Mouse (Mus musculus): Measurements from ENCODE around the gene Otulinl. TPM values are rescaled to one million over a fixed set of nuclear protein-coding genes. Genes with fewer than 3 reads are reported as not detected.

The Otulinl gene
- polyA plus RNA-seq, 2 experiments, result 3.3 to 6.8 TPM

DNA sequence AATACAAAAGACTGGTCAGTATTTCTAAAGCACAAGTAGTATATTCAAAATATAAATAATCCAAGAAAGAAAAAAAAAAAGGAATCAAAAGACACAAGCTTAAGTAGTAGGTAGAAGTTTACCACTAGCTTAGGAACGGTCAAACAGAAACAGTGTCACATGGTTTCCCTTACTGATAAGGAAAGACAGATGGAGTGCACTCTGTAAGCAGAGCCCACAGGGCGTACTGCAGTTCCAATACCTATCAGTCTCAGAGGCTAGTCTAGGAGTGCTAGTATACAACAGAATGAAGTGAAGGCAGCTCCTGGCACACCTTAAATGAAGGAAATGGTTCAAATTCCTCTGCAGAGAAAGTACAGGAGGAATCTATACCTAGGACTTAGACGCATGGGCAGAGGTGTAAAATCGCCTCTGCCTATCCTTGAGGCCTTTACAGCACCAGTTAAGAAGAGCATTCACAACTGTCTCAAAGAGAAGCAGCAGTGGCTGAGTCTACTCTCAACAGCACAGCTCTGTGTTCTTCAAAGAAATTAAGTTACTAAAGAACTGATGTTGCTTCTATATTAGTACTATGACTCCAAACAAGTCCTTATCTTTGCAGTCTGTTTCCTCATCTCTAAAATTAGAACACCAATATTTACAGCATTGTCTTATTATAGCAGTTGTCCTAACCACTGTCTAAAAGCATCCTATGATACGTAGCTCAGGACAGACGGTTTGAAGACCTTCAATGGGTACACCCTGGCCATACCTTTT is 62.4 kb downstream of the Otulinl start:
- Histone ChIP-seq H3K4me3 (ENCODE audit: insufficient read depth in 1 of 2, low read depth in 2 of 2, low read length in 2 of 2) (no peak overlapping the region), H3K4me1 (replicated peaks; ENCODE audit: control insufficient read depth in 2 of 2, insufficient read depth in 2 of 2, low read length in 1 of 2) (peaks cover 0 to 16% of the 10 kb centered on the region in 2 experiments), H3K27me3 (ENCODE audit: control insufficient read depth, insufficient read depth, low read length) (no peaks in the 10 kb centered on the region), H3K9ac (replicated peaks) (no peak overlapping the region), H3K9me3 (ENCODE audit: control insufficient read depth, low read length) (no peaks in the 10 kb centered on the region), H3K36me3 (replicated peaks; ENCODE audit: control insufficient read depth, insufficient read depth, low read depth) (peaks cover 34% of the 10 kb centered on the region), H3K4me2 (ENCODE audit: low read depth) (0 out of 2 replicates have a peak overlapping the region, but pooled peaks have one; percentile 11), H3K27ac (0 out of 2 replicates have a peak overlapping the region, but pooled peaks have one; percentile 14)
- WGBS (ENCODE audit: insufficient replicate concordance), result 27% methylated on average over 6 of the region's 6 CpGs
- peak; percentile 84 for ATAC-seq (ENCODE audit: insufficient read depth)
- peak in 1 of 3 experiments; percentile 24 for DNase-seq (ENCODE audit: low read depth in 3 of 3, low spot score in 3 of 3)
- no peak for TF ChIP-seq CTCF (IDR thresholded peaks at IDR 0.05; ENCODE audit: low read depth)
- no peak for TF ChIP-seq EP300 (IDR thresholded peaks at IDR 0.05; ENCODE audit: low read depth)

GRCm38 (mm10) chr15:27617227-27617626 is 64.2 kb downstream of the Otulinl start:
- Histone ChIP-seq H3K4me1 (replicated peaks; ENCODE audit: control insufficient read depth in 2 of 2, insufficient read depth in 2 of 2, low read length in 1 of 2) (peaks cover 0 to 16% of the 10 kb centered on the region in 2 experiments), H3K4me3 (ENCODE audit: insufficient read depth in 1 of 2, low read depth in 2 of 2, low read length in 2 of 2) (no peak overlapping the region), H3K9ac (replicated peaks) (no peak overlapping the region), H3K36me3 (replicated peaks; ENCODE audit: control insufficient read depth, insufficient read depth, low read depth) (peaks cover 34% of the 10 kb centered on the region), H3K9me3 (ENCODE audit: control insufficient read depth, low read length) (no peaks in the 10 kb centered on the region), H3K4me2 (ENCODE audit: low read depth) (no peak overlapping the region), H3K27ac (no peak overlapping the region), H3K27me3 (ENCODE audit: control insufficient read depth, insufficient read depth, low read length) (no peaks in the 10 kb centered on the region)
- TF ChIP-seq EP300 (IDR thresholded peaks at IDR 0.05; ENCODE audit: low read depth) (no peak), CTCF (IDR thresholded peaks at IDR 0.05; ENCODE audit: low read depth) (no peak)
- ATAC-seq (ENCODE audit: insufficient read depth) (no peak), DNase-seq (ENCODE audit: low read depth in 3 of 3, low spot score in 3 of 3) (no peak)
- 82% methylated on average over 3 of the region's 3 CpGs for WGBS (ENCODE audit: insufficient replicate concordance)

DNA sequence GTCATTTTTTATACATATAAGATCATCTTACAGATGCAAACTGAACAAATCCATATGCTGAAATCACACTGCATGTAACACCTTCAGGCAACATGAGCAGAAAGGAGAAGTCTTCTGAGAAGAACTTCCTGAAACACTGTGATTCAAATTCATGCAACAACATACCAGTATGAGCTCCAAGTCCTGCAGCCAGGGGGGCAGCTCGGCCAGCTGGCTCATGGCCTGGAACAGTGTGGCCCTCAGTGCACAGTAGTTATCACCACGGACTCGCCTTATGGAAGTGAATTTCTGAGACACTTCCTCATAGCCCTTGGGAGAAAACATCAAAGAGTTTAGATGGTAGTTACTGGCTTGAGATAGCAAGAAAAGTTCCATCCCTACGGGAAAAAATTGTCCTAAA is 65.2 kb downstream of the Otulinl start:
- no peaks in the 10 kb centered on the region for H3K27me3 ChIP-seq (ENCODE audit: control insufficient read depth, insufficient read depth, low read length)
- no peak overlapping the region for H3K4me3 ChIP-seq (ENCODE audit: insufficient read depth in 1 of 2, low read depth in 2 of 2, low read length in 2 of 2)
- WGBS (ENCODE audit: insufficient replicate concordance), result 70% methylated on average over 4 of the region's 4 CpGs
- H3K4me2 ChIP-seq (ENCODE audit: low read depth), result no peak overlapping the region
- DNase-seq (ENCODE audit: low read depth in 3 of 3, low spot score in 3 of 3) (no peak), ATAC-seq (ENCODE audit: insufficient read depth) (no peak)
- peaks cover 37% of the 10 kb centered on the region for H3K36me3 ChIP-seq (replicated peaks; ENCODE audit: control insufficient read depth, insufficient read depth, low read depth)
- no peak overlapping the region for H3K9ac ChIP-seq (replicated peaks)
- no peaks in the 10 kb centered on the region for H3K9me3 ChIP-seq (ENCODE audit: control insufficient read depth, low read length)
- TF ChIP-seq EP300 (IDR thresholded peaks at IDR 0.05; ENCODE audit: low read depth) (no peak), CTCF (IDR thresholded peaks at IDR 0.05; ENCODE audit: low read depth) (no peak)
- H3K27ac ChIP-seq, result no peak overlapping the region
- H3K4me1 ChIP-seq (replicated peaks; ENCODE audit: control insufficient read depth in 2 of 2, insufficient read depth in 2 of 2, low read length in 1 of 2), result peaks cover 0 to 16% of the 10 kb centered on the region in 2 experiments

DNA sequence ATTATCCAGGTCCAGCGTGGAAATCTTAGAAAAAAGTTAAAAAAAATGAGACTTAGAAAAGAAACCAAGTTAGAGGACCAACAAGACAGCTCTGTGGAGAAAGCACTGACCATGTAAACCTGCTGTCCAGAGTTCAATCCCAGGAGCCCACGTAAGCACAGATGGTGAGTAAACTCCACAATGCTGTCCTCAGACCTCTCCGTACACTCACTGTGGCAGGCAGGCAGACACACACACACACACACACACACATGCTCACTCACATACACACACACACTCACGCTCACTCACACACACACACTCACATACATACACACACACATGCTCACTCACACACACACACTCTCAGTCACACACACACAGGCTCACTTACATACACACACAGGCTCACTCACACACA is 68.1 kb downstream of the Otulinl start:
- no peak overlapping the region for H3K4me3 ChIP-seq (ENCODE audit: insufficient read depth in 1 of 2, low read depth in 2 of 2, low read length in 2 of 2)
- H3K27me3 ChIP-seq (ENCODE audit: control insufficient read depth, insufficient read depth, low read length), result no peaks in the 10 kb centered on the region
- ATAC-seq (ENCODE audit: insufficient read depth), result no peak
- H3K36me3 ChIP-seq (replicated peaks; ENCODE audit: control insufficient read depth, insufficient read depth, low read depth), result peaks cover 33% of the 10 kb centered on the region
- no peak overlapping the region for H3K9ac ChIP-seq (replicated peaks)
- no peaks in the 10 kb centered on the region for H3K9me3 ChIP-seq (ENCODE audit: control insufficient read depth, low read length)
- 83% methylated on average over 4 of the region's 4 CpGs for WGBS (ENCODE audit: insufficient replicate concordance)
- no peak overlapping the region for H3K27ac ChIP-seq
- no peaks in the 10 kb centered on the region for H3K4me1 ChIP-seq (replicated peaks; ENCODE audit: control insufficient read depth in 2 of 2, insufficient read depth in 2 of 2, low read length in 1 of 2)
- no peak overlapping the region for H3K4me2 ChIP-seq (ENCODE audit: low read depth)
- no peak for DNase-seq (ENCODE audit: low read depth in 3 of 3, low spot score in 3 of 3)
- TF ChIP-seq CTCF (IDR thresholded peaks at IDR 0.05; ENCODE audit: low read depth) (no peak), EP300 (IDR thresholded peaks at IDR 0.05; ENCODE audit: low read depth) (no peak)

- Histone ChIP-seq H3K9me3 (ENCODE audit: control insufficient read depth, low read length) (no peaks in the 10 kb centered on the region), H3K4me1 (replicated peaks; ENCODE audit: control insufficient read depth in 2 of 2, insufficient read depth in 2 of 2, low read length in 1 of 2) (no peaks in the 10 kb centered on the region), H3K4me2 (ENCODE audit: low read depth) (no peak overlapping the region), H3K9ac (replicated peaks) (no peak overlapping the region), H3K4me3 (ENCODE audit: insufficient read depth in 1 of 2, low read depth in 2 of 2, low read length in 2 of 2) (no peak overlapping the region), H3K27ac (no peak overlapping the region), H3K36me3 (replicated peaks; ENCODE audit: control insufficient read depth, insufficient read depth, low read depth) (peaks cover 27% of the 10 kb centered on the region), H3K27me3 (ENCODE audit: control insufficient read depth, insufficient read depth, low read length) (no peaks in the 10 kb centered on the region)
- DNase-seq (ENCODE audit: low read depth in 3 of 3, low spot score in 3 of 3) (peak; percentile 36 to 49 (median 37)), ATAC-seq (ENCODE audit: insufficient read depth) (peak; percentile 41; the same call in 1 of the 2 replicates)
- TF ChIP-seq CTCF (IDR thresholded peaks at IDR 0.05; ENCODE audit: low read depth), result peak; percentile 82
- no peak for TF ChIP-seq EP300 (IDR thresholded peaks at IDR 0.05; ENCODE audit: low read depth)
- 46% methylated on average over 6 of the region's 6 CpGs for WGBS (ENCODE audit: insufficient replicate concordance)
Observed at GRCm38 (mm10) chr15:27612533-27613221, 68.7 kb downstream of the Otulinl start.
